Mouse (Mus musculus): ENCODE data around the gene Tmem98. TPM values are rescaled to one million over a fixed set of nuclear protein-coding genes. Genes with fewer than 3 reads are reported as not detected.
A peak's percentile ranks its signal among the peaks of the same experiment; 100 is the strongest.

Gene Tmem98
- total and polyA plus RNA-seq, 3 experiments = 39.6 to 108 (median 73.2) TPM

DNA sequence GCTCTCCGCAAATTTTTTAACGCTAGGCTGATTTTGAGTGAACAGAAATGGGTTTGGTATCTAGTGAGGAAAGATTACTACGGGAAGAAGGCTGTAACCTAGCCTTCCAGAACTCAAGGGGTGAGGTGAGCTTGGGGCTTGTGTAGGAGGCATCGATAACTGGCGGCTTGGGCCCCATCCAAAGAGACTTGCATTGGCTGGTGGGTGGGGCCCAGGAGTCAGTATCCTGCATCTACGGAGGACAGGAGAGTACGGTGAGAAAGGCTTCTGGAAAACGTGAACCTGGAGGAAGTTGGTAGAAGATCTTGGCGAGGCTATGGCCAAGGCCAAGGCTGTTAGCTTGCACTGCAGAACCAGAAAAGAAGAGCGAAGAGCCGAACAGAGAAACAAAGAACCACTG is 44.5 kb downstream of the Tmem98 start:
- DNase-seq = no peak

DNA sequence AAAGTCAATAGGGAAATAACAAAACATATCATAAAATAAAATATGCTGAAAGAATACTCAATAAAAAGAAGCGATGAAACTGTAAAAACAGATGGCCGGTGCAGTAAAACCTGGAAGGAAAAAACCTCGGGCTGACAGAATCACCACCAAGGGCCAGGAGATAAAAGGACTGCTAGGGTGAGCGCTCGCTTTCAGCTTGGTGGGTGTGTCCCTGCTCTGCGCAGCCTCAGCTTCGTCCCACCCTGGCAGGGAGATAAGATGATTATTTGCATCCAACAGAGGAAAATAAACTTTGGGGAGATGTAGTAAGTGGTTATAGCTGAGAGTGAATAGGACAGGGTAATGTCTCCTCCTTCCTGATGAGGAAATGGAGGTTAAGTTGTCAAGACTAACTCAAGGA is 44.9 kb downstream of the Tmem98 start:
- DNase-seq = no peak

DNA sequence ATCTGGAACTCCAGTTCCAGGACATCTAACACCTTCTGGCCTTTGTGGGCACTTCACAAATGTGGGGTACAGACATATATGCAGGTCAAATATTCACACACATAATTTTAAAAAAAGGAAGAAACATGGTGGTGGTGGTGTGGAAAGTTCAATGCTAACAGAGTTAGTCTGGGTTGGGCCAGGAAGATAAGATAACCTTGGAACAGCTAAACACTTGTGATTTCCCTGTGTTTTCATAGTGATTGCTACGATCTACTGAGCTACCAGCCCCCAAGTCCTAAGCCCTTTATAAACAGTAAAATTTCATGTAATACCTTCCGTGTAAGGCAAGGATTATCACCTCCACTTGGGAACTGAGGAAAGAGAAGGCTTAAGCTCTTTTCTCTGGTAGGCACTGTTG is 46.9 kb downstream of the Tmem98 start:
- DNase-seq = no peak

DNA sequence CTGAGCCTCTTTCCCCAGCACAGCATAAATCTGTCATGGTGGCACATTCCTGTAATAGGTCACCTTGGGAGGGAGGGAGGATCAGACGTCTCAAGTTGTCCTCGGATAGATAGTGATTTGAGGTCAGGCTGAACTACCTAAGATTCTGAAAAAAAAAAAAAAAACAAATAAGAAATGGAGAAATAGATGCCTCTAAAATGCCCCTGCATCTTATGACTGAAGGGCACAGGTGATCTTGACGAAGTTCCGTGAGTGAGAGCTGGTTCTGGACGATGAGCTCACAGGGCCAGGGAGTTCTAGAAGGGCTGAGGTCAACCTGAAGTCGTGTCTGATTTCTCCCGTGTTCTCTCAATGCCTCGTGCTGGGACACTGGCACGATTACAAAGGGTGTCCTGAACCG is 48.1 kb downstream of the Tmem98 start, which contains the start of gene Spaca3:
Gene Spaca3, plus strand, starts transcription at position 301 of the 400 bp plus-strand sequence.
- no peak for DNase-seq

DNA sequence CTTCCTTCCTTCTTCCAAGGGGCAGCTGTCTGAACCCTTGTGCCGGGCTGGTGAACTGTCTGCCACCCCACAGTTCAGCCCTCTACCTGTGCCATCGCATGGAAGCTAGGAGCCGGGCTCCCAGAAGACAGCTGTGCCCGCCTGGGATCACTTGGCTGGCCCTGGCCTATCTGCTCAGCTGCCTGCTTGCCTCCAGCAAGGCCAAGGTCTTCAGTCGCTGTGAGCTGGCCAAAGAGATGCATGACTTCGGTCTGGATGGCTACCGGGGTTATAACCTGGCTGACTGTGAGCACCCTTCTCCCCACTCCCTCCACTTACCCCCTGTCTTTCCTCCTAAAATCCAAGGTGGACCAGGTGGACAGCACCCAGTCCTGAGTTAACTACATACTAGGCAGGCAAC is 53.0 kb downstream of the Tmem98 start:
- peak; percentile 75 for DNase-seq

DNA sequence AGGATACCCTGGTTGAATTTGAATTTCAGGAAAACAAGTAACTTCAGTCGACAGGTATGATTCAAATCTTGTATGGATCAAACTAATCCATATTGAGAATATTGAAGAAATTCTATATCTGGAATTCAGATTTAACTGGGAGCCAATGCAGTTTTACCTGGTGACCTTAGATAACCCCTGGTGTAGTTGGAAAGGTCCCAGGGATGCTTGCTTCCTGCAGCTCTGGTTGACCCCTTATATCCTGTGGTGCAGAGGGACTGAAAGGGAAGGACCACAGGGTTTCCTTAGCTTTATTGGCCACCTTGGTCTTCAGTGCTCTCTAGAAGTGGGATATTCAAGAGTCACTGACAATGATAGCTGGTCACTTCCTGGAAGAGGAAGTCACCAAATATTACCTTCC is 58.1 kb downstream of the Tmem98 start:
- no peak for DNase-seq

Other genes starting within 250 kb of the Tmem98 start
- gene Myo1d, start 30.1 kb upstream of the Tmem98 start, total RNA-seq (2021) = 10 to 100 TPM; 63.8 to 87.9 TPM
- 47.2 and 70.7 TPM in 2 replicates for gene Myo1d, start 30.1 kb upstream of the Tmem98 start, polyA plus RNA-seq (2012; rRNA removed)
- gene Spaca3, start 48.2 kb downstream of the Tmem98 start, total RNA-seq (2021) = not detected
- not detected in 2 replicates for gene Spaca3, start 48.2 kb downstream of the Tmem98 start, polyA plus RNA-seq (2012; rRNA removed)

All from adrenal gland, adult 2 months (tissue).